Mouse (Mus musculus): ENCODE data around the gene Fkbp8.

The Fkbp8 gene

DNA sequence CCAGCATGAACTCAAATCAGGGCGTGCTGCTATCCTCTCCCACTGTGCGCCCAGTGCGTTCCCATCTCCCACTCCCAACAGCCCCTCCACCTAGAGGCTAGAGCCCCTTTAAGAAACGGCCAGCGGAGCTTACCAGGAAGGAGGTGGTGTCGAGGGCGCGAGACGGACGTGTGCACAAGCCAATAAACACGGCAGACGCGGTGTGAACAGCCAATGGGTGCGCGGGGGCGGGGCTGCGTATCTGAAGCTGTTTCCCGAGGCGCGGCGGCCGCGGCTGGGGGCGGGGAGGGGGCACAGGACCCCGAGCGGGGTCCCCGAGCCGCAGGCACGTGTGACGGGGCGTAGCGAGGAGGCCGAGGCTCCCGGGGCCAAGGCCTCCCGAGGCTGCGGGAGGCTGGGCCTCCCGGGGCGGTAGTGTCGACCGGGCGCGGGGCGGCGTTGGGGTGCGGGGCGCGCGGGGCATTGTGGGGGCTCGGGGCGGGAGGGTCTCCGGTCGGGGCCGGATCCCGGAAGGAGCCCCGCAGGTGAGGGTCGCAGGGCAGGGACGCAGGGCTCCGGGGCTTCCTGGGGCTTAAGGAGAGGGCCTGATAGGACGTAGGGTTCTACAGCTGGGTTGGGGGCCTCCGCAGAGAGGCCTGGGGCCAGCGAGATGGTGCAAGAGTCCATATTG is at the start of gene Fkbp8, which contains the start of gene Kxd1:
Gene Fkbp8 (plus strand): TSS at position 213 of the 670 bp plus-strand sequence.
Gene Kxd1 (minus strand): TSS at position 445 of the 670 bp plus-strand sequence.
- peak; percentile 99 for DNase-seq

DNA sequence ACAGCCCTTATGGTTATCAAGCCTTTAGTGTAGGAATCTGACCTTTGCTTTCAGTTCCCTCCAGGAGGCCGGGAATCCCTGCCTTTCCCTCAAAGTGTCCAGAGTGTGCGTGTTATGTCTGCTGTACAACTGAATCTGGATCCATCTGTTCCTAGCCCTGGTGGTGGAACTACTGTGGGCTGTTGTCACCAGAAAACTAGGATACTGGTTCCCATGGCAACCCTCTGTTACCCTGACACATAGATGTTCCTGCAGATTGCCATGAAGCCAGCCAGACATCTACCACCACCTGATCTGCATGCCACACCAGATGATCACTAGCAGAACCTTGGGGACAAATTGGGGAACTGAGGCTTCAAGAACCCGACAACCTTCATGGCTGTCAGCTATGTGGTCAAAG is 45.6 kb upstream of the Fkbp8 start:
- no peak for DNase-seq

DNA sequence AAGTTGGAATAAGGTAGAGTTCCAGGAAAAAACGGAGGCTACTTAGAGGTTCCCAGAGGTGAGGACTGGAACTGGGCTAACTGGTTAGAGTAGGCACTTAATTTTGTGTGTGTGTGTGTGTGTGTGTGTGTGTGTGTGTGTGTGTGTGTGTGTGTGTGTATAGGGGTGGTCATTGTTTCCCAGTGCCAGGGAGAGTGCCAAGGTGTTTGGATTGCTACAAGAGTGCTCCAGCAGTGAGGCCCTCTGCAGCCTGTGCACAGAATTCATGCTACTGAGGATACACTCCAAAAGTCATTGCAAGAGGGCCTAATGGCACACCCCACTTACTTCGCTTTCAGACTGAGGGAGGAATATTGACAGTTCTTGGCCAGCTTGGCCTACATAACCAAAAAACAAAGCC is 44.6 kb upstream of the Fkbp8 start:
- DNase-seq = no peak

DNA sequence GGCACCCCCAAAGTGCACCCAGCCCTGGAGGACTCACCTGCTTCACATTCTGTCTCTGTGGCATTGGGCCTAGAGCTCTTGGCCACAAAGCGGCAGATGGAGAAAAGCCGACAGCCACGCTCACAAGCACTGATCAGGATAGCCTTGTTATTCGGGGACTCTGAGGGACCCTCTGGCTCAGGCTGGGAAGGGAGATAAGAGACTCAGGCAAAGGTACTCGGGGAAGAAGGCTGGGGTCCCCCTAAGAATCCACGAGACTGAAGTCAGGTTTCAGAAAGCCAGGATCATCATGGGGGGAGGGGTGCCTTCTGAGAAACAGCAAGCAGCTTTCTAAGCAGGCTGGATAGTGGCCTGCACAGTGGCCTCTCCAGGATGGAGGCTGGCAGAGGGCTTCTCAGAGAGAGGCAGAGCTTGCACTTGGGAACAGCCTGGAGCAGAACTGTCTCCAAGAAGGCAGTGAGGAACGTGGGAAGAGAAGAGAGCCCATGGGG is 41.3 kb upstream of the Fkbp8 start:
- no peak for DNase-seq

DNA sequence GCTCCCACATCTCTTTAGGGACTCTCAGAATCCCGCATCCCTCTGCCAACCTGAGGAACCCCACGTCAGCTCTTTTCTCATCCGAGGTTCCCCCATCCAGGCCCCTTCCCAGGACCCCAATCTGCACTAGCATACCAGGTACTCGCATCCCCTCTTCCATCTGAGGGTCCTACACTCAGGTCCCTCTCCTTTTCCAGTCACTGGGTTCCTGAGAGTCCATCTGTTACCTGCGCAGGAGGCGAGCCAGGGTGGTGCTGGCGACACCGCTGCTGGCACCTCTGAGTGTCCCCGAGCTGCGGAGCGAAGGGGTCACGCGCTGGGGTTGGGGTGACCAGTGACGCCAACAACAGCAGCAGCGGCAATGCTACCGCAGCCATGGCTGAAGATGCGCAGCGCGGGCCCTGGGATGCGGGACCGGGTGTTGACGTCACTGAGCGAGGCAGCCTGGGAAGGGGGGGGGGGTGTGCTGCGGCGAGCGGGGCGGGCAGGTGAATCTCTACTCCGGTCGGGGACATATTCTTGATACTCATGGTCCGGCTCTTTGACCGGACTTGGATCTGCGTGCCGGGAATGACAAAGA is 40.5 kb upstream of the Fkbp8 start, which contains the start of gene Tmem59l:
Gene Tmem59l (minus strand): TSS at position 418 of the 580 bp plus-strand sequence.
- no peak for DNase-seq

DNA sequence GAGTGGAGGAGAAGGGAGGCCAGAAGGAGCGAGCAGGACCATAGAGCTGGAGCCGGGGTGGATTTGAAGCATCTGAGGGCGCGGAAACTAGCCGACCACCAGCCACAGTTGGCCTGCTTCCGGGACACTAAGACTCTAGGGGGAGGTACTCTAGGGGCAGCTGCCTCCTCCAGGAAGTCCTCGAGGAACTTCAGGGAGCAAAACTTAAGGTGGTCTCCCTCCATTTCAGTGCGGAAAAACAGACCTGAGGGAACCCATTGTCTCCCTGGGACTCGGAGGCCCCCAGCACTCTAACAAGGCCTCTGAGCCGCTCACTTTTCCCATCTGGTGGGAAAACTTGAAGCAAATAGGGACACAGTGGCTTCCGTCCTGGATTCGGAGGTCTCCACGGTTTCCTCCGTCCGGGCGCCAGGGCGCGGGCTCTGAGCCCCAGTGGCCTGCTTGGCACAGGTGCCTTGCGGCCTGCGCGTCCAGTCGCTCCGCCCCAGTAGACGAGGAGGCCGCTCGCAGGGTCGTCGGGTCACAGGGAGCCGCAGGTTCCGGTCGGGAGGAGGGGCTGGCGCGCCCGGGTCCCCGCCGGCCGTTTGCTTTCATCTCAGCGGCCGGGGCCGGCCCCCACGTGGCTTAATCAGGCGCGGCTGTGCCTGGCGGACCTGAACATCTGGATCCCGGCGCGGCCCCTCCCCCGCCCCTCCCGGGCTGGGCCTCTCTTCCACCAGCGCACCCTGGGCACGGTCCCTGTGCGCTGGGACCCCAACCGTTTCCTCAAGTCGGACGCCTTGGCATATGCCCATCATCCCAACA is 39.3 kb upstream of the Fkbp8 start:
- peak; percentile 26 for DNase-seq

DNA sequence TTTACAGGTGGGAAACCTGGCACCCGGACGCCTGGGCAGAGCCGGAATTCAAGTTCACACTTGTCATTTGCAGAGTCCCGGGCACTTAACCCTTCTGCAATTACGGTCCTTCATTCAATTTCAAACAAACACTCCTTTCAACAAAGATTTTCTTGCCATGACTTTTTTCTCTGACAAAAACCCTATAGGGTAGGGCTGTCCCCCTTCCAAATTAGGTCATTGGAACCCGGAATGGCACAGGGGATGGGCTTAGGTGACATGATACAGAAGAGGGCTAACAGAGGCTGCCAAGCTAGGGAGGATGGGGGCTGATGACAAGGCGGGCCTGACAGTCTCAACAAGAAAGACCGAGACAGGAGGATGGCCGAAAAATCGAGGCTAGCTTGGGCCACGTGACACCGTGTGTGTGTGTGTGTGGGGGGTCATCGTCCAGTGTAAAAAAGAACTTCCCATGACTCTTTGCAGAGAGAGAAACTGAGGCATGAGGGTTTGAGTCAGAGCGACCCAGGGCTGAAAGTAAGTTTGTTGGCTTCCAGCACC is 38.5 kb upstream of the Fkbp8 start:
- no peak for DNase-seq

DNA sequence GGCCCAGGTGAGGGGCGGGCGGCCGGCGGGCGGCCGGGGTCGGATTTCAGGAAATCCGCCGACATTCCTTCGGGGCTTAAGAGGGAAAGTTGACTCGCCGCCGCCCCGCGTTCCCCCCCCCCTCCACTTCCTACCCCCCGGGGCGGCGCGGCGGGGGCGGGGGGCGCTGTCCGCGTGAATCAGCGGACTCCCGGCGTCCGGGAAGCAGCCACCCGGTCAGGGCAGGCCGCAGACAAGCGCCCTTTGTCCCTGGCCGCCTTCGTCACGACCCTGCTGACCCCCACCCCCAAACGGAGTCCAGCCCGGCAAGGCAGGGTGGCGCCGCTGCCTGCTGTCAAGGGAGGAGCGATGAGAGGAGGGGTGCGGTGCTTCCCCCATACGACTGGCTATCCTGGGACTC is 37.9 kb upstream of the Fkbp8 start:
- DNase-seq = no peak

DNA sequence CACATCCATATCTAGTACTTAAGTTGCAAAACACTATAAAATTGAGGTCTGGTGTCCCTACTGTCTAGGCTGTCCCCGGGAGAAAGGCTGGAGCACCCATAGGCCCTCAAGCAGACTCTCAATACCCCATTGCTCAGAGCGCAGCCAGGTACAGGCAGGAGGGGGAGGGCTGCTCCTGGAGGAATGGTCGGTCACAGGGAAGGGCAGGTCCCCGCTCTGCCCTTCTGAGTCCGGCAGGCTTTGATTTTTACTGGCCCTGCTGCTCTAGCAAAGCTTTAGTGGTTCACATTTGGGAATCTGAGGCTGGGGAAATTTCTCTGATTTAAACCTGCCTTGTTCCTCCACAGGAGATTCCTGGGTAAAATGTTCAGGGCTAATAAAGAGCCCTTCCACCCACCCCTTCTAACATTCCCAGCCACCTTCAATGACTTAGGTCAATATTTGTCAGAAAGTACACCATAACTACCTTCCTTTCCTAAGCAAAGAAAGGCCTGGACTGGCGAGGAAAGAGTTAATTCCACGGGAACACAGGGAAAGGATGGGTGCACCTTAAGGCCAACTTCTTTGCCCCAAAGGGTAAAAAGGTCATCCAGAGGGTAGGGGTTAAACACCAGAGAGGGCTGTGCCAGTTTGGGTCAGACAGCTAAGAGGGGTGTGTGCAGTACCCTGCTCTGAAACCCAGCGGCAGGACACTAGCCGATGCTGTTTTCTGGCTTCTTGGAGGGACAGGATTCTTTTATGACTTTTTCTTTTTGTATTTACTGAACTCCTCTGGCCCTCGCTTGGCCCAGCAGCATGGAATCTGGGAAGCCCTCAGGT is 37.3 kb upstream of the Fkbp8 start:
- no peak for DNase-seq

DNA sequence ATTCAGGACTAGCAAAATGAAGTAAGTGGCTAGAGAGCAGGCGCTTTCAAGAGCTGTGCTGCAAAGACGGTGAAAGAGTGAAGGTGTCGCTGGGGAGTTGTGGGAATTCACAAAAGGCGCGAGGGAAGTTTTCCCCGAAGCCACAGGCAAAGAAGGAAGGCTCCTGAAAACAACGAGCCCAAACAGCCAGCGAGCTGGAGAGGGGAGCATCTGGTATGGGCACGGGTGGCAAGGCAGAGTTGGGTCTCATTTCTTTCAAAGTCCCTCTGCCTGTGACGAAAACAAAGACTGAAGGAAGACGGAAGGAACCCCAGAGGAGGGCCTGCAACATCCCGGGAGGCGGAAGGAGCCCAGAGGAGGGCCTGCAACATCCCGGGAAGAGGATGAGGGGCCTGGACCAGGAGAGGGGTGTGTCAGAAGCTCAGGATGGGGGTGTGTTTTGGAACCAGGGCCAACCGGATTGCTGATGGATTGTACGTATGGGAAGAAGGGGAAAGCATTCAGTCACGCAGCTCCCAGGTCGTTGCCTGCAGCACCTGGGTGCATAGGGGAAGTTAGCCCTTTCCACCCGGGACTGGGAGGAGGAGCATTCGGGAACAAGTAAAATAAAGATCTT is 36.5 kb upstream of the Fkbp8 start:
- DNase-seq = no peak

DNA sequence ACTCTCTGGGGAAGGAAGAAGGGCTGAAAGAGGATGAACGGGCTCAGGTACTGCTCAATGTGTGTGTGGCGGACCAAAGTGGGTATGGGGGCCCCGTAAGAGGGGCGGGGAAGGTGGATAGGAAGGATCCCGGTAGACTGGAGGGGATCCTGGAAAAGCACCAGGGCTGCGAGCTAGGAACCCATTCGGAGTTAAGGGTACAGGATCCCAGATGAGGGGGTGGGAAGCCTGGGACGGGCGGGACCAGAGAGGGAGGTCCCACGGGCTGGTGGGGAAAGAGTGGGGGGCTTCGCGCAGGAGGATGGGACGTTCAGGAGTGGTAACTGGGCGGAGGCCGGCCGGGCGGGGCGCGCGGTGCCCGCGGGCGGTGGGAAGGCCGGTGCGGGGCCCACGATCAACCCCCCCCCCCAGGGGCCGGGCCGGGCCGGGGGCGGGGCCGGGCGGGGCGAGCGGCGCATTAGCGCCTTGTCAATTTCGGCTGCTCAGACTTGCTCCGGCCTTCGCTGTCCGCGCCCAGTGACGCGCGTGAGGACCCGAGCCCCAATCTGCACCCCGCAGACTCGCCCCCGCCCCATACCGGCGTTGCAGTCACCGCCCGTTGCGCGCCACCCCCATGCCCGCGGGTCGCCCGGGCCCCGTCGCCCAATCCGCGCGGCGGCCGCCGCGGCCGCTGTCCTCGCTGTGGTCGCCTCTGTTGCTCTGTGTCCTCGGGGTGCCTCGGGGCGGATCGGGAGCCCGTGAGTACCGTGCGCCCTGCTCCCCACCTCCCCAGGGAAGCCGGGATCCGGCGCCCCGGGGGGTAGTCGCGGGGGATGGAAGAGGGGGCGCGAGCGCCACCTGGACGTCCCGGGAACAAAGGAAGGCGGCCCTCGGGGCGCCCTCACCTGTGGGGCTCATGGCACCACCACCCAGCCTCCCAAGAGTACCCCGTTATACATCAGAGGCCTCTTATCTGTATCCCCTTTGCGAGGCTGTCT is 34.6 kb upstream of the Fkbp8 start, which contains the start of gene Crlf1:
Gene Crlf1 (plus strand): TSS at position 495 of the 977 bp plus-strand sequence.
- DNase-seq = no peak

DNA sequence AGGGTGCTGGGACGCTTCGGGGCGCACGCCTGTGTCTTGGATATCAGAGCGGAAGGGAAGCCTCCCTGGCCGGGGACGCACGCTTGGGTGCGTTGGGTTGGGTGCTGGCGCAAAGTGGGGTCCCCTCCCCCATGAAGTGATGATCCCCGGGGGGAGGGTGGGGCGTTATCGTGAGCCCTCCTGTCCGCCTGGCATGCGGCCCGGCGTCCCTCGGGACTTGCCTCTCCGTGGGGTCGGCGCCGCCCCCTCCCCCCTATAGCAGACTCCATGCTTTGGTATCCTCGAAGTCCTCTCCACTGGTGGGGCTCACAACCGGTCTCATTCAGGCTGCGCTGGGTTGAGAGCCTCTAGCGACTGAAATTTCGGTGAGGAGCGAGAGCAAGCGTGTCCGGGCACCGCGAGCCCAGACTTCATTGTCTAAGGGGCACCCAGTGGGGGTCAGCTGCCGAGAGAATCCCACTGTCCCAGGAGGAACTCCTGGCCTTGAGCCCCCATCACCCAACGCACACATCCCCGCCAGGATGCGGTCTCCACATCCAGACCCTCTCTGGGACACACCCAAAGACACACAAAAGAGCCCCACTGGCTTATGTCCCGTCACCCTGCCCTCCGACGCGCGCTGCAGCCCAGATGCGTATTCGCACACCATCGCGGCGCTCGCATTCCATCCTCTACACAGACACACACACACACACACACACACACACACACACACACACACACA is 33.7 kb upstream of the Fkbp8 start:
- no peak for DNase-seq

DNA sequence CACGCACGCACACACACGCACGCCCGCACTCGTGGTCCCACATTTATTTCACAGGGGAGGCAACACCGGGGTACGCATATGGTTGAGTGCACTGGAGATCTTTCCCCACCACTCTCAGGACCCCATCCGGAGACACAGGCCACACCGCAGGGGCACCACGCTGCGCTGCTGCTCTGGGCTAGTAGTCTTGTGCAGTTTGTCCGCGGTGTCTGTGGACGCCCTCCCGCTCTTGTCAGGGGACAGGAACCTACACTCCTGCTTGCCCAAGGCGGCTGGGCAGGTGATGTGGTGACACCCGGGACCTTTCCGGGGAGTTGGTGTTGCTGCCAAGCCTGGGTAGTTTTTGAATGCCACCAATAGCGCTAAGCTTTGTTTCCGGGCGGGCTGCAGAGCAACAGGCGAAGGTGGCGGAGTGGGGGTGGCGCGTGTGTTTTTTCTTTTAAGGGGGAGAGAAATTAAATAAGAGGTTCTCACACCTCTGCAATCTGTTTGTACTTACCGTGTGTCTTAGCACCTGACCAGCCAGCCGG is 33.0 kb upstream of the Fkbp8 start:
- DNase-seq = no peak

DNA sequence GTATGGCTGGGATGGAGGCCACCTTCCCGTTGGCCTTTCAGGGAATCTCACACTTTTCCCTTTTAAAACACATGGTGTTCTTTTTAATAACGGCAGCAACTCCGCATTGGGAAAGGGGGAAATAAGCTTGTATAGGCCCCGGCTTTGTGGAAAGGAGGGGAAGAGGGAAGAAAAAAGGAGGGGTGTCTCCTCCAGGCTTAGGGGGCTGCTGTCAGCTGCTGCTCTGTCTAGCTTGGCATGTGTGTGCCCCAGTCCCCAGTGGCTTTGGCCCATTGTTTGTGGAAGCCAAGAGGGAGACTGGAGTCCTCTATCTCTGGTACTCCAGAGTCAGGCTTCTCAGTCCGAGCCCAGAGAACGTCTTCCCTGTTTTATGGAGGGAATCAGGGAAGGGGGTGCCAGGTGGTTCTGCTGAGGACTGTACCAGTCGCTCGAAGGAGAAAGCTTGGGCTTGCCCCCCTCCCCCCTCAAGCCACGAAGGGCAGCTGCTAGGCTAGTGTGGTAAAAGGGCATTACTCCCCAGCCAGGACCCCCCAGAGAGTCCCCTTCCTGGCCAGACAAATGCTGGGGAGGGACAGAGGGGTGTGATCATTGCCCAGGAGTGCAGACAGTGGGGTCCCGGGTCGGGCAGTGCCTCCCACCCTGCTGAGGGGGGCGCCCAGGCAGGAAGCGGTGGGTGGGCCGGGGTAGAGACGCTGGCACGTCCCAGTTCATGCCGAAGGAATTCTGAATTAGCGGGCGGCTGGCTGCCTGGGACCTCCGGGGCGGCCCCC is 32.3 kb upstream of the Fkbp8 start:
- DNase-seq = no peak

DNA sequence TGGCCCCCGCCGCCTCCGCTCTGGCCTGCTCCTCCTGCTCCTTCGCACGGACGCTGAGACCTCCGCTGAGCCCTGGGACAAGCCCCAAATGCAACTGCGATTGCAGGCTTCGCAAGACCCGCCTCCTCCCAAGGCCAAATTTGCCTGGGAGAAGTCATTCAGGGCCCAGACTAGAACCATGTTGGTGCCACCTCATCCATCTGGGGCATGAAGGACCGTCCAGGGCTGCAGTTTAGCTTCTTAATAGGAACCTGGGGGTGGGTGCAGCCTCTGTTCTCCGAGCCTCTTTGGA is 31.8 kb upstream of the Fkbp8 start:
- no peak for DNase-seq

DNA sequence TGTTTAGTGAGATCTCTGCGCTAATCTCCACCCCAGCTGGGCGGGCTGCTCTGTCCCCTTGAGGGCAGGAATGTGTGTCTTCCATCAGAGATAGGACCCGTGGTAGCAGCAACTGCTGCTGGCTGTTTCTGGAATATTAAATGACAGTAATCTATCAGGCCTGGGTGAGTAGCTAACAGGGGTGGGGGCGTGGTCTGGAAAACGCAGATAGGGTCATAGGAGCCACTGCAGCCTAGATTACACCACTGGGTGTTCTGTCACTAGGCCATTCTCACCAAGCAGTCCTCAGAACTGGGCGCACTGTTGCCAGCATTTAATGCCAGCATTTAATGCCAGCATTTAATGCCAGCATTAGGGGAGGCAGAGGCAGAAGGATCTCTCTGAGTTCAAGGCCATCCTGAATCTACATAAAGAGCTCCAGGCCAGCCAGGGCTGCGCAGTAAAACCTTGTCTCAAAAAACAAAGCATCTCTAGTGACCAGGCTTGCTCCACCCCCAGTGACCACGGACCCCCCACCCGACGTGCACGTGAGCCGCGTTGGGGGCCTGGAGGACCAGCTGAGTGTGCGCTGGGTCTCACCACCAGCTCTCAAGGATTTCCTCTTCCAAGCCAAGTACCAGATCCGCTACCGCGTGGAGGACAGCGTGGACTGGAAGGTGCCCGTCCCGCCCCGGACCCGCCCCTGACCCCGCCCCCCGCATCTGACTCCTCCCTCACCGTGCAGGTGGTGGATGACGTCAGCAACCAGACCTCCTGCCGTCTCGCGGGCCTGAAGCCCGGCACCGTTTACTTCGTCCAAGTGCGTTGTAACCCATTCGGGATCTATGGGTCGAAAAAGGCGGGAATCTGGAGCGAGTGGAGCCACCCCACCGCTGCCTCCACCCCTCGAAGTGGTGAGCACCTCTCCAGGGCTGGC is 26.9 kb upstream of the Fkbp8 start:
- DNase-seq = peak; percentile 59

DNA sequence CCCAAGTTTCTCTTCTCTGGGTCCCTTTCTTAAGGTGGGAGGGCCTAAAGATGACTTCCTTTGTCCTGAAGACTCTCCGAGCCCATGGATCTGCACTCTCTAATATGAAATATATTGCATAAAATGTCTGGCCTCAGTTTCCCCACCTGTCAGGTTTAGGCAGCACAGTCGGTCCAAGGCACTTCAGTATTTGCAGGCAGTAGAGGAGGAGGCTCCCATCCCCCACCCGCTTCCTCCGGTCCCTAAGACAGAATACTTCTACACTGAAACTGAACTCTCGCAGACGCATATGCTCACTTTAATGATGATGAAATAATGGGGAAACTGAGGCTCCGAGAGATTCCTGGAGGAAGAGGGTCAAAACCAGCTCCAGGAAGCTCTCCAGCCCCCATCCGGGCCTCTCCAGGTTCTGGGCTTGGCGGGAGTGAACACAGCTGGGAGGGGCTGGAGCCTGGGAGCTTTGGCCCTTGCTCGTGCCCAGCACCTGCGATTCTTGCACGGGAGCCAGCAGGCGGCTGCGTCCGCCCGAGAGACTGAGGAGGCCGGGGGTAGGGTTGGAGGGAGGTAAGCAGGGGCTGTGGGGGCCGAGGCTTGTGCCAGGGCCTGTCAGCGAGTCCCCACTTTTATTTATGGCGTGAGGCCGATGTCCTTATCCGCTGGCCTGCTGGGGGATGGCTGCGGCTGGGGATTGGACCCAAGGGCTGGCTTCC is 25.5 kb upstream of the Fkbp8 start:
- DNase-seq = no peak
